Mouse (Mus musculus): ENCODE measurements around the gene Ifne. TPM values are rescaled to one million over a fixed set of nuclear protein-coding genes. Genes with fewer than 3 reads are reported as not detected.
A peak's percentile ranks its signal among the peaks of the same experiment; 100 is the strongest.

Gene Ifne
- total and polyA plus RNA-seq, 2 experiments from 2014 or later, result not detected

DNA sequence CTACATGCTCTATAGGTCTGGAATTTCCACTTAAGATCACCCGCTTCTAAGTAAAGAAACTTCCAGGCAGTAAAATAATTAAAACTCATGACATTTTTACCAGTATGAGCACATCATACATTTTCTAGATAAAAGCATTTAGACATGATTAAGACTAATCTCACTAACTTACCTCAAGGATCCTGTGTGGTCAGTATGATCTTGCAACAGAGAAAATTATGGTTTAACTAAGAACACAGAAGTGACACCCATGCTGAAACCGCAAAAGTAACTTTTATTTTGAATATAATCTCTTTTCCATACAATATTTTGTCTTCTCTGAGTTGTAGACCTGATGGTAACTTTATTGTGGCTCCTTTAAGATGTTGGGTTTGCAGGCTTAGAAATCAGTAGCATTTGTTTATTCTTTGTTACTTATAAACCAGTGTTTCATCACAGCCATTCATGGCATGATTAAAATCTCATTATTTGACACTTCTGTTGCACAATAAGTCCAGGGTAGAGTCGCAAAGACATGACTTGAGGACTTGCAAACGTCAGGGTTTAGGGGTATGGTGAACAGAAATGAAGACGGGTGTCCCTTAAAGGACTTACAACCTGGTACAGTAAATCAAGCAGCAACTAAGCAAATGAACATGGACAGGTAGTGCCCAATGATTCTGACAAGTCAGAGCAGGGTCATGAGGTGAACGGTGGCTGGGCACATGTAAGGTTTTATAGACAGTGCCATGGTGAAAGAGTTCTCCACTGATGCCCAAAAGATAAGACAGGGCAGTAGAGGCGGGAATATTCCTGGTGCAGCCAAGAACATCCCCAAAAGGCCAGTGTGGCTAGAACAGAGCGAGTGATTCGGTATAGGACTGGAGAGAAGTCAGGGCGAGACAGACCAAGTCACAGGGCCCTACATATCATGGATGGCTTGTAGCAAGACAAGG lies 29.9 kb upstream of the Ifne start:
- Histone ChIP-seq H3K27ac (ENCODE audit: low read depth) (no peak overlapping the region), H3K36me3 (replicated peaks; ENCODE audit: control insufficient read depth, insufficient read depth, low read length) (no peaks in the 10 kb centered on the region), H3K4me2 (ENCODE audit: low read depth, low read length) (no peak overlapping the region), H3K9me3 (replicated peaks; ENCODE audit: control insufficient read depth, low read length) (no peaks in the 10 kb centered on the region), H3K4me1 (ENCODE audit: control insufficient read depth, insufficient read depth) (no peaks in the 10 kb centered on the region), H3K4me3 (ENCODE audit: low read depth, low read length) (no peak overlapping the region), H3K27me3 (ENCODE audit: control insufficient read depth, insufficient read depth, low read length) (no peaks in the 10 kb centered on the region), H3K9ac (replicated peaks; ENCODE audit: low read depth, low read length) (no peak overlapping the region)
- WGBS, result 76% methylated on average over 10 of the region's 10 CpGs
- ATAC-seq (ENCODE audit: insufficient read depth, low read depth), result no peak
- TF ChIP-seq CTCF (IDR thresholded peaks at IDR 0.05; ENCODE audit: low read depth), result no peak
- TF ChIP-seq EP300 (IDR thresholded peaks at IDR 0.05; ENCODE audit: low read depth), result no peak
- no peak for DNase-seq (ENCODE audit: low spot score)

DNA sequence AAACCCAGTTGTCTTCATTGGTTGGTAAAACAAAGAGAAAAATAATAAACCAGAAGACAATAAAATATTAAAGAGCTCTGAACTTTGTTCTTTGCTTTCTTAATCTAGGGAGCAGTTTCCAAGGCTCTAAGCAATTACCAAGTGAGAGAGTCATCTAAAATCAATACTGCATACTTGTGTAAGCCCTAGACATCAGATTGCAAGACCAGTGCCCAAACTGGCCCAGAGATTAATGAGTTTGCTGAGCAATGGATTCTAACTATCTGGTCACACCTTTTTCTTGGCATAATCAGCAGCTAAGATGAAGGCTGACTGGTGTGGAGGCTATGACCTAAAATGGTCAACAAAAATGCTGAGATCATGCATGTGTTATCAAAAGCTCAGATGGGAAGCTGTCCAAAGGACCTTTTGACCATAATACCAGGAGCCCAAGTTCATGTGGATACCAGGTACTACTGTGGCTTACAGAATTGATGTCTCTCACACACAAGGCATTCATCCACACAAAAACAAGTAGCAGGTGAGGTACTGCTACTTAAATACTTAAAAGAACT lies 13.3 kb upstream of the Ifne start:
- Histone ChIP-seq H3K27me3 (ENCODE audit: control insufficient read depth, insufficient read depth, low read length) (no peaks in the 10 kb centered on the region), H3K9ac (replicated peaks; ENCODE audit: low read depth, low read length) (no peak overlapping the region), H3K36me3 (replicated peaks; ENCODE audit: control insufficient read depth, insufficient read depth, low read length) (no peaks in the 10 kb centered on the region), H3K4me3 (ENCODE audit: low read depth, low read length) (no peak overlapping the region), H3K27ac (ENCODE audit: low read depth) (no peak overlapping the region), H3K9me3 (replicated peaks; ENCODE audit: control insufficient read depth, low read length) (no peaks in the 10 kb centered on the region), H3K4me1 (ENCODE audit: control insufficient read depth, insufficient read depth) (no peaks in the 10 kb centered on the region), H3K4me2 (ENCODE audit: low read depth, low read length) (no peak overlapping the region)
- ATAC-seq (ENCODE audit: insufficient read depth, low read depth), result no peak
- TF ChIP-seq CTCF (IDR thresholded peaks at IDR 0.05; ENCODE audit: low read depth) (no peak), EP300 (IDR thresholded peaks at IDR 0.05; ENCODE audit: low read depth) (no peak)
- no peak for DNase-seq (ENCODE audit: low spot score)

GRCm38 (mm10) chr4:88888236-88888635 lies 8.2 kb upstream of the Ifne start:
- Histone ChIP-seq H3K27me3 (ENCODE audit: control insufficient read depth, insufficient read depth, low read length) (no peaks in the 10 kb centered on the region), H3K4me1 (ENCODE audit: control insufficient read depth, insufficient read depth) (no peaks in the 10 kb centered on the region), H3K27ac (ENCODE audit: low read depth) (no peak overlapping the region), H3K9ac (replicated peaks; ENCODE audit: low read depth, low read length) (no peak overlapping the region), H3K9me3 (replicated peaks; ENCODE audit: control insufficient read depth, low read length) (no peaks in the 10 kb centered on the region), H3K36me3 (replicated peaks; ENCODE audit: control insufficient read depth, insufficient read depth, low read length) (no peaks in the 10 kb centered on the region), H3K4me2 (ENCODE audit: low read depth, low read length) (no peak overlapping the region), H3K4me3 (ENCODE audit: low read depth, low read length) (no peak overlapping the region)
- DNase-seq (ENCODE audit: low spot score) (no peak), ATAC-seq (ENCODE audit: insufficient read depth, low read depth) (no peak)
- no peak for TF ChIP-seq EP300 (IDR thresholded peaks at IDR 0.05; ENCODE audit: low read depth)
- no peak for TF ChIP-seq CTCF (IDR thresholded peaks at IDR 0.05; ENCODE audit: low read depth)

- H3K27me3 ChIP-seq (ENCODE audit: control insufficient read depth, insufficient read depth, low read length), result no peaks in the 10 kb centered on the region
- H3K36me3 ChIP-seq (replicated peaks; ENCODE audit: control insufficient read depth, insufficient read depth, low read length), result no peaks in the 10 kb centered on the region
- DNase-seq (ENCODE audit: low spot score), result no peak
- H3K4me3 ChIP-seq (ENCODE audit: low read depth, low read length), result no peak overlapping the region
- no peak overlapping the region for H3K4me2 ChIP-seq (ENCODE audit: low read depth, low read length)
- no peak for ATAC-seq (ENCODE audit: insufficient read depth, low read depth)
- H3K9ac ChIP-seq (replicated peaks; ENCODE audit: low read depth, low read length), result no peak overlapping the region
- WGBS, result 70% methylated on average over 4 of the region's 4 CpGs
- H3K4me1 ChIP-seq (ENCODE audit: control insufficient read depth, insufficient read depth), result no peaks in the 10 kb centered on the region
- no peak overlapping the region for H3K27ac ChIP-seq (ENCODE audit: low read depth)
- H3K9me3 ChIP-seq (replicated peaks; ENCODE audit: control insufficient read depth, low read length), result no peaks in the 10 kb centered on the region
- TF ChIP-seq CTCF (IDR thresholded peaks at IDR 0.05; ENCODE audit: low read depth), result no peak
- TF ChIP-seq EP300 (IDR thresholded peaks at IDR 0.05; ENCODE audit: low read depth), result no peak
Measured at GRCm38 (mm10) chr4:88878772-88879171, 1.2 kb downstream of the Ifne start.

DNA sequence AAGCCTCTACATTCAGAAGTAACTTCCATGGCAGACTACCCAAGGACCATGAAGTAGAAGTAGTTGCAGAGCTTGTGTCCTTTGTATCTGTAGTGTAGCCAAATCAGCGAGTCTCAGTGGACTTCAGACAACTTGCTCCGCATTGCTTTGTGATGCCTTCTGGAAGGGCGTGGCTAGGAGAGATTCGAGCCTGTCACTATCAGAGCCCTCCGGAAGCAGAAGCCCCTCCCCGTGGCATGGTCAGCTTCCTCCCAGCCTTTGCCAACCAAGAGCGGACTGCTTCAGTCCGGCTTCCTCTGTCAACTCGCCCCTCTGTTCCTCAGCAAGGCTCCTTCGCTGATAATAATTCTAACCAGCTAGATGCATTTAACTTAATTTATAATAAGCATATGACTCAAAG lies 1.8 kb downstream of the Ifne start:
- no peak for ATAC-seq (ENCODE audit: insufficient read depth, low read depth)
- 28% methylated on average over 10 of the region's 10 CpGs for WGBS
- Histone ChIP-seq H3K9ac (replicated peaks; ENCODE audit: low read depth, low read length) (no peak overlapping the region), H3K27me3 (ENCODE audit: control insufficient read depth, insufficient read depth, low read length) (no peaks in the 10 kb centered on the region), H3K4me1 (ENCODE audit: control insufficient read depth, insufficient read depth) (no peaks in the 10 kb centered on the region), H3K27ac (ENCODE audit: low read depth) (no peak overlapping the region), H3K4me3 (ENCODE audit: low read depth, low read length) (no peak overlapping the region), H3K36me3 (replicated peaks; ENCODE audit: control insufficient read depth, insufficient read depth, low read length) (no peaks in the 10 kb centered on the region), H3K4me2 (ENCODE audit: low read depth, low read length) (no peak overlapping the region), H3K9me3 (replicated peaks; ENCODE audit: control insufficient read depth, low read length) (no peaks in the 10 kb centered on the region)
- DNase-seq (ENCODE audit: low spot score), result peak; percentile 6
- TF ChIP-seq EP300 (IDR thresholded peaks at IDR 0.05; ENCODE audit: low read depth) (no peak), CTCF (IDR thresholded peaks at IDR 0.05; ENCODE audit: low read depth) (no peak)
